Mouse (Mus musculus) intestine, embryonic 16.5 days (tissue): ENCODE results near the gene Snx30. TPM values are rescaled to one million over a fixed set of nuclear protein-coding genes. Genes with fewer than 3 reads are reported as not detected.
A peak's percentile ranks its signal among the peaks of the same experiment; 100 is the strongest.

Experiments used
- ATAC-seq: fragments of 200-750 bp; cut with Nextera tagmentation; 2 replicates; pipeline ENCODE4 v1.8.0; 2017; ENCODE audit warnings: moderate TSS enrichment, moderate library complexity
- H3K27ac ChIP-seq: fragments of 300-500 bp; sonication (generic); 2 replicates; pipeline ENCODE4 v1.5.1; 2014; ENCODE audit warnings: mild to moderate bottlenecking, low read length
- H3K27me3 ChIP-seq: fragments of 300-500 bp; sonication (generic); replicated peaks from 2 replicates; pipeline ENCODE4 v1.6.1; 2014; ENCODE audit warnings: low read length, control low read depth, mixed read lengths; ENCODE audit not compliant: control insufficient read depth, insufficient read depth
- H3K36me3 ChIP-seq: fragments of 300-500 bp; sonication (generic); 2 replicates; pipeline ENCODE4 v1.6.1; 2014; ENCODE audit warnings: low read length, control low read depth; ENCODE audit not compliant: control insufficient read depth, insufficient read depth
- H3K4me1 ChIP-seq: fragments of 300-500 bp; sonication (generic); 2 replicates; pipeline ENCODE4 v1.6.1; 2014; ENCODE audit warnings: low read length, control low read depth, mixed read lengths; ENCODE audit not compliant: control insufficient read depth, insufficient read depth
- H3K4me2 ChIP-seq: fragments of 300-500 bp; sonication (generic); 2 replicates; pipeline ENCODE4 v1.6.1; 2014; ENCODE audit warnings: low read depth, low read length, control low read depth
- H3K4me3 ChIP-seq: fragments of 300-500 bp; sonication (generic); 2 replicates; pipeline ENCODE4 v1.5.1; 2014; ENCODE audit warnings: mild to moderate bottlenecking, low read length
- H3K9ac ChIP-seq: fragments of 300-500 bp; sonication (generic); 2 replicates; pipeline ENCODE4 v1.6.1; 2014; ENCODE audit warnings: low read depth, low read length
- H3K9me3 ChIP-seq: fragments of 300-500 bp; sonication (generic); 2 replicates; pipeline ENCODE4 v1.6.1; 2016; ENCODE audit warnings: low read length, control low read depth; ENCODE audit not compliant: control insufficient read depth
- WGBS: fragments of 180-500 bp; shearing (Covaris S2); extraction: QIAGEN DNeasy Blood & Tissue Kit; methylation state at CpG from one replicate; pipeline ENCODE4 v1.1.7; 2014; 5-methylcytosine and 5-hydroxymethylcytosine counted together
- polyA plus RNA-seq: library from polyadenylated mRNA; unstranded; fragments of >200 nt; fragmentation: Nextera tagmentation; extraction: Ambion mirVana; gene quantifications from 2 replicates; pipeline ENCODE4 v1.2.1, GENCODE M21; 2015

The Snx30 gene
- polyA plus RNA-seq, 1 experiment from 2014 or later, result 5.2 TPM

DNA sequence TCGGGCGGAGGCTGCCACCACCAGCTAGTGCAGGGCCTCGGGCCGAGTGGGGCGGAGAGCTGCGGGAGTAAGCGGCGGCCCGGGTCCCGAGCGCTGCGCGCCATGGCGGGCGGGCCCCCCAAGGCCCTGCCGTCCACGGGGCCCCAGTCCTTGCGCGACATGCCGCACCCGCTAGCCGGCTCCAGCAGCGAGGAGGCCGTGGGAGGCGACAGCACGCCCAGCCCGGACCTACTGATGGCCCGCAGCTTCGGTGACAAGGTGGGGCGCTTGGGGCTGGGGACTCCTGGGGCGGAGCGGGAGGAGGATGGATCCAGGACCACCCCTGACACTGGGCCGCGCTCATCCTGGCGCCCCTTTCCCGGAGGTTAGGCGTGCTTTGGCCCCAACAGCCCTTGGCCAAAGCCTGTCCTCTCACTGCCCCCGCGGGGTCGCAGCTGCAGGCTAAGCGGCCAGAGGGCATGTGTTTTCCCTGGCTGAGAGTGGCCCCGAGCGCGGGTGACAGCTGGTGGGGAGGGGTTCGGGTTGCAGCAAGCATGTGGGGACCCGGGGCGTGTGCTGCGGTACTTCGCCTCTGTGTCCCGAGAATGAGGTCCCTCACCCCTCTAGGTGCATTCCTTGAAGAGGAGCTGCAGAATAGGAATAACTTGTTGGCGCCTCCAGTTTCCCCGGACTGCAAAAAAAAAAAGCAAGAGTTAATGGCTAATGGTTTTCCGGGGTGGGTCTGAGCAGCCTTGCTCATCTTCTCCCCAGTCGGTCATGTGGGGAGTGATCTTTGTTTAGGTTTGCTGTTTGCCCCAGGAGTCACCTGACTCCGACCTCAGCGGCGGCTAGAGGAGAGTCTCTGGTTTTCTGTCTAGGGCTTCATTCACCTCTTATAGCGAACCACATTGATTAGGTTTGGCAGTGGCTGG lies 583 bp downstream of the Snx30 start:
- Histone ChIP-seq H3K4me1 (0 out of 2 replicates have a peak, but pooled peaks cover 9% of the 10 kb centered on the region), H3K9ac (peak overlapping the region; percentile 88), H3K27ac (peak overlapping the region; percentile 73), H3K4me3 (peak overlapping the region; percentile 91), H3K27me3 (no peaks in the 10 kb centered on the region), H3K9me3 (no peaks in the 10 kb centered on the region), H3K36me3 (no peaks in the 10 kb centered on the region), H3K4me2 (peak overlapping the region; percentile 95)
- ATAC-seq, result peak; percentile 77
- 0% methylated on average over 58 of the region's 58 CpGs for WGBS

DNA sequence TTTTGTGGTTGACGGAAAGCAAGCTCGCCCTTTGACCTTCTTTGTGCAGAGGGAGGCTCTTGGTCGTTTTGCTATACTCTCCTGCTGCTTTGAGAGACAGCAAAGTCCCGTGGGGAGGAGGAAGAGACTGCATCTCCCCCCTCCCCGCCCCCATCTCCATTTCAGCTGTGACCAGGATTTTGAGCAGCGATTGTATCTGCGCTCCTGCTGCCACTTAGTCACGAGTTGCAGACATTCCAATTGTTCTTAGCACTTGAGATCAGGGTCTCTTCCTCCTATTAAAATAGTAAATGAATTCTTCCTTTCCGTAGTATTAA lies 1.2 kb downstream of the Snx30 start:
- Histone ChIP-seq H3K36me3 (no peaks in the 10 kb centered on the region), H3K4me1 (0 out of 2 replicates have a peak, but pooled peaks cover 9% of the 10 kb centered on the region), H3K27ac (no peak overlapping the region), H3K4me3 (peak overlapping the region; percentile 91), H3K4me2 (peak overlapping the region; percentile 95), H3K27me3 (no peaks in the 10 kb centered on the region), H3K9ac (peak overlapping the region; percentile 88), H3K9me3 (no peaks in the 10 kb centered on the region)
- ATAC-seq, result no peak; the same call in 1 of the 2 replicates
- WGBS, result 8% methylated on average over 9 of the region's 9 CpGs

DNA sequence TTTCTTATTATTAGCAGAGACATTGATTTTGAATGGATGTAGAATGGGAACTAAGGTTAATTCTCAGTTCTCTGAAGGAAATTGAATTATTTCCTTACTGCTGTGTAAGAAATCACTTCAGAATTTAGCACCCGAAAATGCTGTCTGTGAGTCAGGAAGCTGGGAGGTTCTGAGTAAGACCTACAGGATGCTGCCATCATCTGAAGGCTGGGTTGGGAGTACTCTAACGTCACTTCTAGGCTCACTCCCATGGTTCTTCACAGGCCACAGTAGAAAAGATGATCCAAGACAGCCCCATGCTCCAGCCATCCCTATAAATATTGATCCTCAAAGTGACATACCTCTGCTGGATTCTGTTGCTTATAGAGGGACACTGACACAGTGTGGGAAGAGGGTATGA lies 1.9 kb downstream of the Snx30 start:
- H3K4me1 ChIP-seq, result 0 out of 2 replicates have a peak, but pooled peaks cover 9% of the 10 kb centered on the region
- no peaks in the 10 kb centered on the region for H3K36me3 ChIP-seq
- no peaks in the 10 kb centered on the region for H3K27me3 ChIP-seq
- no peak overlapping the region for H3K27ac ChIP-seq
- H3K9me3 ChIP-seq, result no peaks in the 10 kb centered on the region
- H3K4me3 ChIP-seq, result no peak overlapping the region
- H3K4me2 ChIP-seq, result no peak overlapping the region
- 84% methylated on average over 2 of the region's 2 CpGs for WGBS
- H3K9ac ChIP-seq, result no peak overlapping the region
- no peak for ATAC-seq

DNA sequence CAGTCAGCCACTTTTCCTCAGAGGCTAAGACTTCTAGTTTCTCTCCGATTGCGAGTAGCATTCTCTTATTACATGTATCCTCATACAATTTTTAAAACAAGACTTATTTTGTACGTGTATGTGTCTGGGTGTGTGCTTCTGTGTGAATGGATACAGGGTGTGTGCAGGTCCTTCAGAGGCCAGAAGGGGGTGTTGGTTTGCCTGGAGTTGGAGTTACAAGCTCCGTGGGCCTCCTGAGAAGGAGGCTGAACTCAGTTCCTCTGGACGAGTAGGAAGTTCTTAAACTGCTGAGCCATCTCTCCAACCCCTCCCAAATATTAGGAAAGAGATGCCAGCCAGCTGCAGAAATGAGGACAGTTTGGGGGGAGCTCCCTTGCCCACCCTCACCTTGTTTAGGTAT lies 2.8 kb downstream of the Snx30 start:
- no peaks in the 10 kb centered on the region for H3K9me3 ChIP-seq
- 82% methylated on average over 5 of the region's 5 CpGs for WGBS
- no peak overlapping the region for H3K4me2 ChIP-seq
- no peaks in the 10 kb centered on the region for H3K36me3 ChIP-seq
- no peak for ATAC-seq
- no peak overlapping the region for H3K27ac ChIP-seq
- 0 out of 2 replicates have a peak, but pooled peaks cover 9% of the 10 kb centered on the region for H3K4me1 ChIP-seq
- no peaks in the 10 kb centered on the region for H3K27me3 ChIP-seq
- H3K9ac ChIP-seq, result no peak overlapping the region
- no peak overlapping the region for H3K4me3 ChIP-seq

DNA sequence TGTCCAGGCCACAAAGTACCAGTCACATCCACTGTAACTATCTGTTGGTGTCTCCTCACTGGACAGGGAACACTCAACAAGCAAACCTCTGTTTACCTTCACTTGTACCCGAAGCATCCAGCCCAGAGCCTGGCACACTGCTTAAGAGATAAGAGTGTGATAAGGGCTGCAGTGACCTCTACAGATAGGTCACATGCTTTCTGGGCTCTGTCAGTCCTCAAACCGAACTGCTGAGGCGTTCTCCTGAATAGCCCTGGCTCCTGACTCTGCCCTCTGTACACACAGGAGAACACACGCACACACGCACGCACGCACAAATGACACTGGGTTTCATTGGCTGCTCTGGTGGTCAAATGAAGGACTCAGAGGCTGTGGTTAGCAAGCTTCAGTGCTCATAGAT lies 8.5 kb downstream of the Snx30 start:
- ATAC-seq, result peak; percentile 56
- Histone ChIP-seq H3K36me3 (no peaks in the 10 kb centered on the region), H3K4me1 (0 out of 2 replicates have a peak, but pooled peaks cover 2% of the 10 kb centered on the region)

DNA sequence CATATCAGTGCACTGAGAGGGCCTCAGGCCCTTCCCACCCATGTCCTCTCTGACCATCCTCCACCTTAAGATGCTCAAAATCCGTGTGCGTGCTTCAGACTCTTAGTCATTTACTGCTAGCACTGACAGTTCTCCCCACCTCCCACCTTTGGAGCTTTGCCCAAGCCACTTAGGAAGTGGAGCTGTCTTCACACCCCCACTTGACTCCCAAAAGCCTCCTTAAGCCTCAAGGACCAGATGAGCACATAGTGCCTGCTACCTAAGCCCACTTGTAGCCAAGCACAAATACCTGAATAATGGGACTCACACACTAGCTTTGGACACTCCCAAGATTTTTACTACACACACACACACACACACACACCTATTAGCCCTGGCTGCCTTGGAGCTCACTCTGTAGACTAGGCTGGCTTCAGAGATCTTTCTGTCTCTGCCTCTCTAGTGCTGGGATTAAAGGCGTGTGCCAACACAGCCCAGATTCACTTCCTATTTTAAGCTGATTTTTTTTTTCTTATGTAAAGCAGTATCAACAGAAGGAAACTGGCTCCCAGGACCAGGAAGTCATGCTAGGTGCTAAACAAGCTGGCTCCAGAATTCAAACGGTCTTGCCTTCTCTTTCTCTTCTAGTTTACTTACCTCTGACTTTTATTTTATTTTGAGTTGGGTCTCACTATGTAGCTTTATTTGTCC lies 9.6 kb downstream of the Snx30 start:
- ATAC-seq, result no peak
- Histone ChIP-seq H3K4me2 (no peak overlapping the region), H3K4me3 (no peak overlapping the region), H3K9ac (no peak overlapping the region), H3K9me3 (no peaks in the 10 kb centered on the region), H3K4me1 (0 out of 2 replicates have a peak, but pooled peaks cover 2% of the 10 kb centered on the region), H3K27me3 (no peaks in the 10 kb centered on the region), H3K27ac (no peak overlapping the region), H3K36me3 (no peaks in the 10 kb centered on the region)
- 73% methylated on average over 4 of the region's 4 CpGs for WGBS

More for the DNA sequence above, 8.5 kb downstream of the Snx30 start:
- H3K4me2 ChIP-seq, result no peak overlapping the region
- WGBS, result 57% methylated on average over 7 of the region's 7 CpGs
- no peak overlapping the region for H3K27ac ChIP-seq
- H3K9ac ChIP-seq, result no peak overlapping the region
- H3K9me3 ChIP-seq, result no peaks in the 10 kb centered on the region
- no peaks in the 10 kb centered on the region for H3K27me3 ChIP-seq
- H3K4me3 ChIP-seq, result no peak overlapping the region

DNA sequence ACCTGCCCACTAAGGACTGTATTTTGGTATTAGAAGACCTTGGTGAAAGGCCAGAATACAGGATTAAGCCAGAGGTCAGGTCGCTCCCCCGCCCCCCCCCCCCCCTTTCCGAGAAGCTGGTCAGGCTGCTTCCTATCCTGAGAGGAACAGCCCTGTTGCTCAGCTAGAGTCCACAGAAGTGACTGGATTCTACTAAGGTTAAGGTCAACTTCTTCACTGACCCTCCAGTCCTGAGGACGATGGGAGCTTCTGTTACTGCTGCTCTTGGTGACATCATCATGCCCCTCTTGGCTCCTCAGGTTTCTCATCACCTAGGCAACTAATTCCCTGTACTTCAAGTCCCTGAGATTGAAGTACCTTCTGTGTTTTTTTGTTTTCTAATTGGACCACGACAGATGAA lies 10.4 kb downstream of the Snx30 start:
- Histone ChIP-seq H3K27me3 (no peaks in the 10 kb centered on the region), H3K27ac (no peak overlapping the region), H3K4me3 (no peak overlapping the region), H3K9ac (no peak overlapping the region), H3K9me3 (no peaks in the 10 kb centered on the region), H3K4me1 (0 out of 2 replicates have a peak, but pooled peaks cover 2% of the 10 kb centered on the region), H3K36me3 (no peaks in the 10 kb centered on the region), H3K4me2 (no peak overlapping the region)
- ATAC-seq, result no peak
- whole genome bisulfite sequencing, result 60% methylated on average over 5 of the region's 5 CpGs

DNA sequence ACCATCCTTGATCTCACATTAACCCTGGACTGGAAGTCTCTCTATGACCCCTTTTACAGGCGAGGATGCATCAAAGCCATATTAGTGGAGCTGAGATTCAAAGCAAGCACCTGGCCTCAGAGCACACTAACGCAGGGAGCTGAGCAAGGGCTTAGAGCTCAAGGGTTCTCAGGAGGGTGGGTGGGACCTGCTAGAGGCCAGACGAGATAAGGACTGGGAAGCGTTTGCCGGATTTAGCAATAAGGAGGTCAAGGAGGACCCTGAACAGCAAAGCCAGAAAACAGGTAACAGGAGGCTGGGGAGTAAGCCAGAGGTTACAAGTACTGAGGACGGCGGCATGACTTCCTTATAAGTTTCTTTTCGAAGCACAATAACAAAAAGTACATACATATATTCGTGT lies 10.8 kb downstream of the Snx30 start:
- ATAC-seq, result peak; percentile 57
- 64% methylated on average over 9 of the region's 9 CpGs for WGBS
- Histone ChIP-seq H3K4me1 (0 out of 2 replicates have a peak, but pooled peaks cover 2% of the 10 kb centered on the region), H3K27ac (no peak overlapping the region), H3K9ac (no peak overlapping the region), H3K4me3 (no peak overlapping the region), H3K4me2 (no peak overlapping the region), H3K36me3 (no peaks in the 10 kb centered on the region), H3K27me3 (no peaks in the 10 kb centered on the region), H3K9me3 (no peaks in the 10 kb centered on the region)

- H3K4me2 ChIP-seq, result no peak overlapping the region
- WGBS, result 71% methylated on average over 5 of the region's 5 CpGs
- no peak for ATAC-seq
Observed at GRCm38 (mm10) chr4:59817790-59818189, 12.2 kb downstream of the Snx30 start.

More at GRCm38 (mm10) chr4:59817790-59818189, 12.2 kb downstream of the Snx30 start:
- Histone ChIP-seq H3K36me3 (no peaks in the 10 kb centered on the region), H3K4me3 (no peak overlapping the region), H3K9me3 (no peaks in the 10 kb centered on the region), H3K27ac (no peak overlapping the region), H3K27me3 (no peaks in the 10 kb centered on the region), H3K4me1 (peaks cover 5% of the 10 kb centered on the region; the same call in 1 of the 2 replicates), H3K9ac (no peak overlapping the region)
